Mouse (Mus musculus): ENCODE data around the gene Ldlrad3.

DNA sequence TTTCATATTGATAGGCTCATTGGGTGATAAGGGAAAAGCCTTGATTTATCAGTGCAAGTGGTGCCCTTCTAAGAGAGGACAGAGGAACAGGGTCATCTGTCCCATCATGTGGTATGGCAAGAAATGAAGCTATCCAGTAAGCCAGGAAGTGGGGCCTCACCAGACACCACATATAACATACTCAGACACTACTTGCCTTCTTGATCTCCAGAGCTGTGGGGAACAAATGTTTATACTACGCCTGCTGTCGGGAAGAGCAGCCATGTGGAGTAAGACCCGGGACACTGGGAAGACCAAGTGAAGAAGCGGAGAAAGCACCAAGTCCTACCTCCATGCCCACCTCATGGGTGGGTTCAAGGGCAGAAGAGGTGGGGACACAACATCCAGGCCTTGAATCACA, 86.9 kb downstream of the Ldlrad3 start:
- TF ChIP-seq CTCF (IDR thresholded peaks at IDR 0.05) (no peak), POLR2A (IDR thresholded peaks at IDR 0.05; ENCODE audit: insufficient read depth, low read depth, low read length) (no peak), EP300 (IDR thresholded peaks at IDR 0.05; ENCODE audit: insufficient read depth, low read depth, low read length) (no peak)
